Mouse (Mus musculus) myocyte (in vitro differentiated cells): Measurements from ENCODE around the gene Ski. TPM values are rescaled to one million over a fixed set of nuclear protein-coding genes. Genes with fewer than 3 reads are reported as not detected.

Experiments
- H3K27me3 ChIP-seq: one replicate; pipeline ENCODE4 v1.6.1; 2011; ENCODE audit not compliant: control insufficient read depth, insufficient read depth, insufficient read length
- H3K36me3 ChIP-seq: one replicate; pipeline ENCODE4 v1.6.1; 2011; ENCODE audit not compliant: control insufficient read depth, insufficient read depth
- H3K4me2 ChIP-seq: one replicate; pipeline ENCODE4 v1.6.1; 2011; ENCODE audit warnings: low read depth, control low read depth
- H3K4me3 ChIP-seq: one replicate; pipeline ENCODE4 v1.5.1; 2011; ENCODE audit warnings: mild to moderate bottlenecking, control low read depth, moderate library complexity
- H3K79me2 ChIP-seq: one replicate; pipeline ENCODE4 v1.6.1; 2011; ENCODE audit not compliant: control insufficient read depth, insufficient read depth
- H3ac ChIP-seq: one replicate; pipeline ENCODE4 v1.6.1; 2011; ENCODE audit not compliant: control insufficient read depth, insufficient read length
- CEBPB ChIP-seq: IDR thresholded peaks from 2 replicates; pipeline ENCODE4 v1.6.1; 2011; ENCODE audit warnings: mild to moderate bottlenecking, moderate library complexity; ENCODE audit not compliant: poor library complexity, insufficient read depth, severe bottlenecking
- E2F4 ChIP-seq: IDR thresholded peaks from one replicate; pipeline ENCODE4 v1.6.1; 2011; ENCODE audit warnings: mild to moderate bottlenecking, control low read depth, moderate library complexity; ENCODE audit not compliant: insufficient read depth
- MAX ChIP-seq: IDR thresholded peaks from one replicate; pipeline ENCODE4 v1.6.1; 2011; ENCODE audit warnings: low read depth, mild to moderate bottlenecking, control low read depth
- MYOD1 ChIP-seq, 3 experiments: IDR thresholded peaks; one replicate each; pipeline ENCODE4 v1.6.1; 2011; ENCODE audit warnings: control low read depth in 2 of 3, low read depth in 2 of 3, mild to moderate bottlenecking in 2 of 3, moderate library complexity in 1 of 3; ENCODE audit not compliant: insufficient read length in 2 of 3, control insufficient read depth in 1 of 3
- MYOG ChIP-seq, 3 experiments: IDR thresholded peaks; one replicate each; pipeline ENCODE4 v1.6.1; 2011; ENCODE audit warnings: control low read depth in 2 of 3, low read depth in 2 of 3, mild to moderate bottlenecking in 2 of 3; ENCODE audit not compliant: insufficient read length in 2 of 3, control insufficient read depth in 1 of 3, insufficient read depth in 1 of 3
- POLR2A ChIP-seq: IDR thresholded peaks from one replicate; pipeline ENCODE4 v1.6.1; 2011; ENCODE audit warnings: low read depth, mild to moderate bottlenecking, control low read depth, moderate library complexity; ENCODE audit not compliant: insufficient read length
- POLR2AphosphoS2 ChIP-seq: IDR thresholded peaks from one replicate; pipeline ENCODE4 v1.6.1; 2011; ENCODE audit warnings: low read depth, control low read depth; ENCODE audit not compliant: insufficient read length
- REST ChIP-seq: IDR thresholded peaks from one replicate; pipeline ENCODE4 v1.6.1; 2011; ENCODE audit warnings: mild to moderate bottlenecking, control low read depth, moderate library complexity; ENCODE audit not compliant: insufficient read depth, insufficient read length
- SRF ChIP-seq: IDR thresholded peaks from one replicate; pipeline ENCODE4 v1.6.1; 2011; ENCODE audit warnings: low read depth; ENCODE audit not compliant: control insufficient read depth, insufficient read length
- TCF12 ChIP-seq: IDR thresholded peaks from one replicate; pipeline ENCODE4 v1.6.1; 2011; ENCODE audit warnings: mild to moderate bottlenecking, control low read depth; ENCODE audit not compliant: poor library complexity, insufficient read depth, severe bottlenecking
- TCF3 ChIP-seq: IDR thresholded peaks from one replicate; pipeline ENCODE4 v1.6.1; 2011; ENCODE audit warnings: low read depth, control low read depth; ENCODE audit not compliant: insufficient read length
- USF1 ChIP-seq: IDR thresholded peaks from one replicate; pipeline ENCODE4 v1.6.1; 2011; ENCODE audit warnings: low read depth, mild to moderate bottlenecking, control low read depth, moderate library complexity
- polyA plus RNA-seq: library from polyadenylated mRNA; unstranded; fragments of >200 nt; fragmentation: generic; extraction: Trizol; gene quantifications from one replicate; pipeline ENCODE4 v1.2.1, GENCODE M21; 2012; ENCODE audit warnings: missing spikeins

Ski gene
- 54.5 TPM for polyA plus RNA-seq

- TF ChIP-seq POLR2A (no peak), USF1 (no peak), CEBPB (no peak), SRF (no peak), POLR2AphosphoS2 (no peak)
- H3K27me3 ChIP-seq: no peaks in the 10 kb centered on the region
- H3K79me2 ChIP-seq: peaks cover 49% of the 10 kb centered on the region
- no peaks in the 10 kb centered on the region for H3K36me3 ChIP-seq
- H3ac ChIP-seq: peak within 1 kb of the TSS; percentile 78
- peak within 1 kb of the TSS; percentile 95 for H3K4me2 ChIP-seq
- peak within 1 kb of the TSS; percentile 98 for H3K4me3 ChIP-seq
These were observed at the start of gene Ski for GRCm38 (mm10) chr4:155222552-155222840. Gene Ski, minus strand, starts transcription at chr4:155222592.

- TF ChIP-seq USF1 (peak; percentile 70), MYOD1 (IDR thresholded peaks at IDR 0.05; ENCODE audit: control insufficient read depth in 1 of 3, insufficient read length in 2 of 3, low read depth in 2 of 3) (no peak), REST (no peak), CEBPB (no peak)
- Histone ChIP-seq H3K79me2 (no peaks in the 10 kb centered on the region), H3K4me3 (no peak overlapping the region), H3ac (no peak overlapping the region), H3K36me3 (no peaks in the 10 kb centered on the region), H3K4me2 (peak overlapping the region; percentile 97), H3K27me3 (no peaks in the 10 kb centered on the region)
These were observed 46.0 kb upstream of the Ski start for GRCm38 (mm10) chr4:155268382-155268781.

GRCm38 (mm10) chr4:155267639-155268175, 45.3 kb upstream of the Ski start:
- TF ChIP-seq TCF12: peak; percentile 82
- TF ChIP-seq E2F4: no peak
- peak; percentile 97 for TF ChIP-seq TCF3
- no peak for TF ChIP-seq POLR2AphosphoS2
- TF ChIP-seq USF1: no peak
- no peak for TF ChIP-seq POLR2A
- peak; percentile 93 to 97 (median 95) for TF ChIP-seq MYOD1 (IDR thresholded peaks at IDR 0.05; ENCODE audit: control insufficient read depth in 1 of 3, insufficient read length in 2 of 3, low read depth in 2 of 3)
- no peak for TF ChIP-seq MAX
- no peak for TF ChIP-seq CEBPB
- TF ChIP-seq REST: no peak
- TF ChIP-seq MYOG (IDR thresholded peaks at IDR 0.05; ENCODE audit: control insufficient read depth in 1 of 3, insufficient read depth in 1 of 3, insufficient read length in 2 of 3, low read depth in 2 of 3): peak; percentile 78 to 91 (median 85)
- no peak for TF ChIP-seq SRF
- Histone ChIP-seq H3K79me2 (no peaks in the 10 kb centered on the region), H3K4me3 (no peak overlapping the region), H3ac (no peak overlapping the region), H3K4me2 (peak overlapping the region; percentile 97), H3K27me3 (no peaks in the 10 kb centered on the region), H3K36me3 (no peaks in the 10 kb centered on the region)

- peak overlapping the region; percentile 97 for H3K4me2 ChIP-seq
- no peaks in the 10 kb centered on the region for H3K36me3 ChIP-seq
- no peak overlapping the region for H3K4me3 ChIP-seq
- H3K27me3 ChIP-seq: no peaks in the 10 kb centered on the region
- no peaks in the 10 kb centered on the region for H3K79me2 ChIP-seq
- no peak for TF ChIP-seq POLR2AphosphoS2
- no peak overlapping the region for H3ac ChIP-seq
These were observed 44.7 kb upstream of the Ski start for GRCm38 (mm10) chr4:155267047-155267543.

- Histone ChIP-seq H3K4me3 (no peak overlapping the region), H3K79me2 (no peaks in the 10 kb centered on the region), H3ac (no peak overlapping the region), H3K36me3 (no peaks in the 10 kb centered on the region), H3K27me3 (no peaks in the 10 kb centered on the region), H3K4me2 (no peak overlapping the region)
- TF ChIP-seq MYOD1 (IDR thresholded peaks at IDR 0.05; ENCODE audit: control insufficient read depth in 1 of 3, insufficient read length in 2 of 3, low read depth in 2 of 3): no peak
- no peak for TF ChIP-seq REST
- TF ChIP-seq MYOG (IDR thresholded peaks at IDR 0.05; ENCODE audit: control insufficient read depth in 1 of 3, insufficient read depth in 1 of 3, insufficient read length in 2 of 3, low read depth in 2 of 3): no peak
- TF ChIP-seq CEBPB: no peak
- TF ChIP-seq TCF3: no peak
- TF ChIP-seq POLR2AphosphoS2: no peak
- TF ChIP-seq POLR2A: no peak
- TF ChIP-seq SRF: no peak
- TF ChIP-seq TCF12: no peak
- TF ChIP-seq MAX: no peak
- TF ChIP-seq E2F4: no peak
- TF ChIP-seq USF1: no peak
These were observed 42.3 kb upstream of the Ski start for GRCm38 (mm10) chr4:155264521-155265321.
